Mouse (Mus musculus): ENCODE measurements around the gene Ankzf1.

The Ankzf1 gene

DNA sequence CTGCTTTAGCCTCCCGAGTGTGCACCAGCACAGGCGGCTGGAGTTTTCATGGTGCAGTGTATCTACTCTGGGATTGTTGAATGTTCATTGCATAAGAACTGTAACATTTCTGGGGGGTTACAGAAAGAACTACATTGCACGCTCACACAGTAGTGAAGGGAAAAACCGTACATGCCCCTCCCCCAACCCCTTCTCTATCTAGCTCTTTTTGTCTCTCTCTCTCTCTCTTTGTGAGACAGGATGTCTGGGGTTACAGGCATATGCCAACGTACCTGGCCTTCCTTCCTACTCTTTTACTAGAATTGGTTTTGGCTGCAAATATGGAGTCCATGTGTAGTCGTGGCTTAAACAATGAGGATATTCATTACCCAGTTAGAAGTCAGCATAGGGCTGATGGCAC is 31.0 kb downstream of the Ankzf1 start:
- in situ Hi-C loops (cut with MboI; ENCODE audit: unreplicated experiment in 2 of 2), result no loop called here

DNA sequence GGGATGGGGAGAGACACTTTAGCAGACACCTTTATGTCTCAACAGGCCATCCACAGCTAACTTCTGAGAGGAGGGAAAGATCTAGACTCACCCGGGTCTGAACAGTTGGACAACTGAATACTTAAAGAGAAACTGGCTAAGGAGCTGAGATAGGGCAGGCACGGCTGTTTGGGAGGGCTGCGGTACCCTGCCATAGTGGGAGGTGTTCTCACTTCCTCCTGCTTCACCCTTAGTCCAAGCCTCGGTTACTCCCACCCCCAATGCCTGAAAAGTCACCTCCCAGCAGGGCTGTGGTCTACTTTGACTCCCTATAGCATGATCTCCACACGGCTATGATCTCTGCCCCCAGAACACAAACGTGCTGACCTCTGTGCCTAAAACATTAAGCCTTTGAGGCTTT is 31.6 kb downstream of the Ankzf1 start:
- in situ Hi-C loops (cut with MboI; ENCODE audit: unreplicated experiment in 2 of 2), result no loop called here

DNA sequence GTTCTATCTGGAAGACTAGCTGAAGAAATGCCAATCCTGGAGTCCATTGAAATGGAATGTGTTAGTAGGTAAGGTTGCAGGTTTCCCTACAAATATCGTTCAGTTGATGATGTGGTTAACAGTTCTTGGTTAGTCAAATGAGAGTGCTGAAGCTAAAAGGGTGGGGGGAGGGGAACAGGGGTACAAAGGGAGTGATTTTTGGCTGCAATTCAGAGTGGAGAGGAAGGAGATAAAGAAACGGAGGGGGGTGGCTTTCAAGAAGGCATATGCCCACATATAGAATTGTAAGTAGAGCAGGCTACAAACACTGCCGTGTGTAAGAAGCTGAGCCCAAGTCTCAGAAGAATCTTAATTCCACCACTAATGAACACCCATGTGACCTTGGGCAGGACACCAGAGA is 33.5 kb downstream of the Ankzf1 start:
- in situ Hi-C loops (cut with MboI; ENCODE audit: unreplicated experiment in 2 of 2), result loop anchor here in 1 of 2 experiments (25.0 kb wide), 1 partner anchor 438 kb away; the partner anchor contains the start of gene Wnt10a

DNA sequence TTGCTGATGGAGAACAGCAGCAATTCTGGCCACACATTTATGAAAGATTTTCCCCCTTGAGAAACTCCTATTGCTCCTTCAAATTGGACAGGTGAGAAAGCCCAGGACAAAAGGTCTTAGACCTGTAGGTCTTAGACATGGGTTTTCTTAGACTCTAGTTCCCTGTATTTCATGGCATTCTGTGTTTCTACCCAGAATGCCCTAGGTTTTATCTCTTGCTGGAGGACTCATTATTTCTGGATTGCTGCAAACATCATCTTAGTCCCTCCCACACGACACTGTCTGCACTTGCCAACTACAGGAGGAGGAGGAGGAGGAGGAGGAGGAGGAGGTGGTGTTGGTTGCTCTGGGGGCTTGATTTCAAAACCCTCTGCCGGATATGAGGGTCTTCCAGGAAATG is 34.2 kb downstream of the Ankzf1 start:
- in situ Hi-C loops (cut with MboI; ENCODE audit: unreplicated experiment in 2 of 2), result loop anchor here in 1 of 2 experiments (25.0 kb wide), 1 partner anchor 439 kb away; the partner anchor contains the start of gene Wnt10a

DNA sequence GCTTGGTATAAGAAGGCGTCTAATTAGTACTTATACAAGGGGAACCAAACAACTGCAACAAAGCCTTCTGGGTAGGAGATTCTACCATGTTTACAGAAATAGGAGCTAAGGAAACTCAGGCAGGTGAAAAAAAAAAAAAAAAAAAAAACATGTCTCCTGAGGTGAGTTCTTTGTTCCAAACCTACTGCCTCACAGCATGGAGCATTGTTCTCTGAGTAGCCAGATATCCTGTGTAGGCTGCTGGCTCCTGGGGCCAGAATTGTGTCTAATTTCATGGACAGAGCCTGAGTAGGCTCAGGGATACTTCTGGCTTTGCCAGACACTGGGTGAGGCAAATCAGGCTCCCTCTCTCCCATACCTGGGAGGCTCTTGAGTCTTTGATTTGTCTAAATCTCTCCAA is 35.7 kb downstream of the Ankzf1 start:
- in situ Hi-C loops (cut with MboI; ENCODE audit: unreplicated experiment in 2 of 2), result loop anchor here in 1 of 2 experiments (25.0 kb wide), 1 partner anchor 440 kb away; the partner anchor contains the start of gene Wnt10a

DNA sequence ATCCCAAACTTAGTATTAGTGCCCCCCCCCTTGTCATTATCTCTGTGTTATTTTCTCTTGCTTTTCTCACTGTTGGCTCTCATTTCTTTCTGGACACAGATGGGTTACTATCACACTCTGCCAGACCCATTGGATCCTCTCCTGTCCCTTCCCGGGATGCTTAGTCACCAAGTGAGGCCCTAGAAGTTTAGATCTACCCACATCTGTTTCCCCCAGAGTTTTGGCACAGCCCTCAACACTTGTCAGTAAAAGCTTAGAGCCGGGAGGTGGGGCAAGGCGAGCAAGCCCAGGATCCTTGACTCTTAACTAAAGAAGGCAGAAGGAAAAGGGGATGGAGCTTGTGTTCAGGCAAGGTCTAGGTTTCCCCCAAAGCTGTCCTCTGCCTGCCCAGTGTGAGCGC is 37.2 kb downstream of the Ankzf1 start:
- in situ Hi-C loops (cut with MboI; ENCODE audit: unreplicated experiment in 2 of 2), result loop anchor here in 1 of 2 experiments (25.0 kb wide), 1 partner anchor 442 kb away; the partner anchor contains the start of gene Wnt10a

DNA sequence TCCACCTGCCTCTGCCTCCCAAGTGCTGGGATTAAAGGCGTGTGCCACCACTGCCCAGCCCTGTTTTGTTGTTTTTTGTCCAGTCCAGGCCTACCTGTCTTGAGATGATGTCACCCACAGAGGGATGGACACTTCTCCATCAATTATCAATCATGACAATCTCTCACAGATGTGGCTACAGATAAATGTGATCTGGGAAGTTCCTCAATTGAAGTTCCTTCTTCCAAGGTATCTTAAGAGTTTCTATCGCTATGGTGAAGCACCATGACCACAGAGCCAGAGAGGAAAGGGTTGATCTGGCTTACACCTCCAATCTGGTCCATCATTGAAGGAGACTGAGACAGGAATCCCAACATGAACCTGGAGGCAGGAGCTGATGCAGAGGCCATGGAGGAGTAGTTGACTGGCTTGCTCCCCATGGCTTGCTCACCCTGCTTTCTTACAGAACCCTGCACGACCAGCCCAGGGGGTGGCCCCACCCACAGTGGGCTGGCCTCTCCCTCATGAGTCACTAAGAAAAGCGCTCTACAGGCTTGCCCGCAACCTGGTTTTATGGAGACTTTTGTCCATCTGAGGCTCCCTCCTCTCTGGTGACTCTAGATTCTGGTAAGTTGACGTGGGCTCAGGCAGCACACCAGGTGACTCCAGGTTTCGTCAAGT is 38.5 kb downstream of the Ankzf1 start:
- in situ Hi-C loops (cut with MboI; ENCODE audit: unreplicated experiment in 2 of 2), result loop anchor here in 1 of 2 experiments (25.0 kb wide), 1 partner anchor 443 kb away; the partner anchor contains the start of gene Wnt10a

DNA sequence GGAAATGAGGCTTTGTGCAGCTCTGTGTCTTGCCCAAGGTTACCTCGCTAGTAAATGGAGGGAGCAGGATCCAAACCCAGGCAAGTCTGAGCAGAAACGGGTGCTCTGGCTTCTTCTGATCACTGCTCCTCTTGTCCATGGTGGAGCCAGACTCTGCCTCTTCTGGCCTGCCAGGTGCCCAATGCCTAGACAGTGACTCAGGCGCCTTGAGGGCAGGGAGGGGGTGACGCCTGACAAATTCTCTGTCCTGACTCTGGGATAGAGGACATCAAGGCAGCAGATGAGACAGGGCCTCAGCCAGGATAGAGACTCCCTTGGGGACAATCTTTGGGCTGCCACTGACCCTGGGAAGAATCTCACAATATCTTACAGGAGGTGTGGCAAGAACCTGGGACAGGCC is 39.3 kb downstream of the Ankzf1 start:
- in situ Hi-C loops (cut with MboI; ENCODE audit: unreplicated experiment in 2 of 2), result loop anchor here in 1 of 2 experiments (25.0 kb wide), 1 partner anchor 444 kb away; the partner anchor contains the start of gene Wnt10a

DNA sequence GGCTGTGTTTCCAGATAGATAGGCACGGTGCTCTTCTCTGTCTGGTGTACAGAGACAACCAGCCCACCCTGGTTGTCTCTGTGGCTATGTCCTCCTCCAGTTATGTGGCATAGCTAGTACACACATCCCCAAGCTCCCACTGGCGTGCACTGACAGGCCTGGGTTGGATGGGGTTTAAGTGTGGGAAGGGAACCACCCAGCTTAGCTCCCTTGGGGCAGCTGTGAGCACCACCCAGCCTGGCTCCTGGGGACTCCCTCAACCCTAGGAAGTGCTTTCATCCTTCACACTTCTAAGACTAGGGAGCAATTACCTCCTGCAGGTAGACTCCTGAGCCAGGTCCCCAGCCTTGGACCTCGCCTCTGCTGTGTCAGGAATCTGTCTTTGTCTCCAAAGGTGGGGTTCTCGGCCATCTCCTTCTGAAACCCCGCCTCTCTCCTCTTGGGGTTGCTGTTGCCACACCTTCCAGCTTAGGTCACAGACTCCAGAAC is 39.8 kb downstream of the Ankzf1 start, which contains the start of gene A630095N17Rik:
A630095N17Rik (minus strand) TSS at position 439 of the 489 bp plus-strand sequence.
- in situ Hi-C loops (cut with MboI; ENCODE audit: unreplicated experiment in 2 of 2), result loop anchor here in 1 of 2 experiments (25.0 kb wide), 1 partner anchor 444 kb away; the partner anchor contains the start of gene Wnt10a

DNA sequence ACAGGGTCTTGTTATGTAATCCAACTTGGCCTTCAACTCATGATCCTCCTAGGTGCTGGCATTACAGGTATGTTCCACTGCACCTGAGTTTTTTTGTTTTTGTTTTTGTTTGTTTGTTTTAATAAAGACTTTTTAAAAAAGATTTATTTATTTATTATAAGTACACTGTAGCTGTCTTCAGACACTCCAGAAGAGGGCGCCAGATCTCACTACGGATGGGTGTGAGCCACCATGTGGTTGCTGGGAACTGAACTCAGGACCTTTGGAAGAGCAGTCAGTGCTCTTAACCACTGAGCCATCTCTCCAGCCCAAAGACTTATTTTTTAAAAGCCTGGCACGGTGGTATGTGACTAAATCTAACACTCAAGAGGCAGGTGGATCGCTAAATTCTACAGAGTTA is 40.5 kb downstream of the Ankzf1 start:
- in situ Hi-C loops (cut with MboI; ENCODE audit: unreplicated experiment in 2 of 2), result loop anchor here in 1 of 2 experiments (25.0 kb wide), 1 partner anchor 445 kb away; the partner anchor contains the start of gene Wnt10a

DNA sequence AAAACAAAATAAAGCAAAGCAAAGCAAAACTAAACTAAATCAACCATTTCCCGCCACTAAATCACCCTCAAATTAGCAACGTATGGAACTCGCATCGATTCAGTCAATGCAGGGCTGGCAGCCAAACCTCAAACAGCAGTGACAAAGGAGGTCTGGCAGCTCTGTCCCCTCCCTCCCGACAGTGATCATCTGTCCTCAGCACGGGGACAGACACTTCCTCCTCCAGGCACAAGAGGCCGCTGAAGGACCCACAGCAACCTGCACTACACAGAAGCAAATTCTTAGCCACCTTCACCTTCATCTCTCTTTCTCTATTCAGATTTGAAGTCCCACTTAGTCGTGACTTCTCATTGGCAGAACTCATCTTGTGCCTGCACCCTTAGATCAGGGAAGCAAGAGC is 42.7 kb downstream of the Ankzf1 start:
- in situ Hi-C loops (cut with MboI; ENCODE audit: unreplicated experiment in 2 of 2), result loop anchor here in 1 of 2 experiments (25.0 kb wide), 1 partner anchor 447 kb away; the partner anchor contains the start of gene Wnt10a

DNA sequence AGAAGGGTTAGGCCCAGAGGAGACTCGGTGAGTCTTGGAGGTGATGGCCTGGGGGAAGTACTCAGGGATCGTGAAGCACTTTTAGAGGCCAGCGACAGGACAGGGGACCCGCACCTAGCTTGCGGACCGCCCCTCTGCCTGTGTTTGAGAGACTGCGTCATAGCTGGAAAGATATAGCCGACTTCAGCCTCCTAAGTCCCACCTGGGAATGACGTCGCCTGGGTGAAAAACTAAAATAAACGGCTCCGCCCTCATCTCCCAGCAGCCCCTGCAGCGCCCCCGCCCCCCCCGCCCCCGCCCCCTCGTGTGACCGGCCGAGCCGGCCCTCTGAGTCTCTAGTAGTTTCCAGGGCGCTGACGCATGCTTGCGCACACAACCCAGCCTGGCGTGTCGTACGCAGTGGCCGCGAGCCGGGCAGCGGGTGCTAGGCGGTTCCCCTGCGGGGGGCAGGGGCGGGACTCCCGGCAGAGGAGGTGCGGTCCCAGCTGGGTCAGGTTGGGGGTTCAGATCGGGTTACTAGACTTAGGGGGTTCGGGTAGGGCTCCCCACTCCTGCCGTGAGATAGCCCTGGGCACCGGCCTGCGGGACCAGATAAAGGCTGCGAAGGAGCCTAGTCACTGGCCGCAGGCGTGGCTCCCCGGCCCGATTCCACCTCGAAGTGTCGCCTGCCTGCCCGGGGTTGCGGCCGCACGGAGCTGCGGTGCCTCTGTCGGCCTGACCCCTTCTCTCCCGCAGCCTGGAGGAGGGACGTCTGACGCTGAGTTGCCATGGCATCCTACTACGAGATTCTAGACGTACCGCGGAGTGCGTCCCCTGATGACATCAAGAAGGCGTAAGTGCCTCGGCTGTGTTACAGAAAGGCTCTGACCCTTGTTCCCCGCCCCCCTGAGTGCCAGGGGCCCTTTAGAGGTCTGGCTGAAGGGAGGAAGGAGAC is 44.4 kb downstream of the Ankzf1 start, which contains the start of gene Dnajb2:
Dnajb2 (plus strand) TSS at position 290 of the 934 bp plus-strand sequence.
- in situ Hi-C loops (cut with MboI; ENCODE audit: unreplicated experiment in 2 of 2), result loop anchor here in 1 of 2 experiments (25.0 kb wide), 1 partner anchor 449 kb away; the partner anchor contains the start of gene Wnt10a

DNA sequence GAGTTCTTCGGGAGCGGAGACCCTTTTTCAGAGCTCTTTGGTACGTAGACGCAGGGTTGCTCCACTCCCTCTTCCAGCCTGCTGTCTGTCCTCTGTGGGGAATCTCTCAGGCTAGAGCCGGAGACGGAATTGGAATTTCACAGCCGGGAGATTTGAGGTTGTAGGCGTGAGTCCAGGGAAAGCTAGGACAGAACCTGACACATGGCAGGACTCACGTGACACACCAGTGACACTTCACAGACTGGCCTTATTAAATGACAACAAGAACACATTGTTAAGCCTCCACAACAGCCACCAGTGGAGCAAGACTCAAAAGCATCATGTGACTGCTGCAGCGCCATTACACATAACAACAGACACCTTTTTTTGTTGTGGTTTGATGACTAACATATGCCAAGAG is 47.6 kb downstream of the Ankzf1 start:
- in situ Hi-C loops (cut with MboI; ENCODE audit: unreplicated experiment in 2 of 2), result loop anchor here in 1 of 2 experiments (25.0 kb wide), 1 partner anchor 452 kb away; the partner anchor contains the start of gene Wnt10a

DNA sequence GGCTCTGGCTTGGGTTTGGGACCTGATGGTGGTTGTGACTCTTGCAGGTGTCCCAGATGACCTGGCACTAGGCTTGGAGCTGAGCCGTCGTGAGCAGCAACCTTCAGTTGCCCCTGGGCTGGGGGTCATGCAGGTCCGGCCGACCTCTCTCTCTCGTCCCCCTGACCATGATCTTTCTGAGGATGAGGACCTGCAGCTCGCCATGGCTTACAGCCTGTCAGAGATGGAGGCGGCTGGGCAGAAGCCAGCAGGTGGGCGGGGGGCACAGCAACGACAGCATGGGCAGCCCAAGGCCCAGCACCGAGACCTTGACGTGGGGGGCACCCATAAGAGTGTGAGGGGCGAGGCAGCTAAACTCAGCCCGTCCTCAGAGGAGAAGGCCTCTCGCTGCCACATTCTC is 51.5 kb downstream of the Ankzf1 start:
- in situ Hi-C loops (cut with MboI; ENCODE audit: unreplicated experiment in 2 of 2), result loop anchor here in 1 of 2 experiments (25.0 kb wide), 1 partner anchor 456 kb away; the partner anchor contains the start of gene Wnt10a

DNA sequence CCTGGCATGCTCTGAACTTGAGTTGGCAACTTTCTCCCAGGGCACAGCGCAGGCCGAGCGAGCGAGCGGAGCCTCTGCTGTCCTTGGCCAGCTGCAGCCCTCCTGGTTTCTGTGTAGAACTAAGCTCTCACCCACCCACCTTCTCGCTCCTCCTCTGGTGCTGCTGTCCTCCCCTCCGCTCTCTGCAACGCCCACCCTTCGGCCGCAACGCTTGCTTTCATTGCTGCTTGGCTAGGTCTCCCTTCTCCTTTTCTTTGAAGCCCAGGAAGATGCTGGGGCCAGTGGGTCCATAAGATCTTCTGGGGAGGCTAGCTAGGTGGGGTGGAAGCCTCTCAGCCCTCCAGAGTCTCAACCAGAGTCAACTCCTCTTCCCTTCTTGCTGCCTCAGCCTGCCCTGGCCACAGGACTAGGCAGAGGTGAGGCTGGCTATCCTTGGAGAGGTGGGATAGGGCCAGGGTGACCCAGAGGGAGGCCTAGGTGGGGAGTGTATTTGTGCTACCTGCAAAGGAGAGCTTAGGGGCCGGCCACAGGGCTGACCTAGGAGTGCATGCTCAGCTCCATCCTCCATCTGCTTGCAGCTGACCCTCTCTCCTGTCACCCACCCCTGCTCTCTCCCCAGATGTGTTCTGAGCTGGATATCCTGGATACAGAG is 52.4 kb downstream of the Ankzf1 start:
- in situ Hi-C loops (cut with MboI; ENCODE audit: unreplicated experiment in 2 of 2), result loop anchor here in 1 of 2 experiments (25.0 kb wide), 1 partner anchor 457 kb away; the partner anchor contains the start of gene Wnt10a

DNA sequence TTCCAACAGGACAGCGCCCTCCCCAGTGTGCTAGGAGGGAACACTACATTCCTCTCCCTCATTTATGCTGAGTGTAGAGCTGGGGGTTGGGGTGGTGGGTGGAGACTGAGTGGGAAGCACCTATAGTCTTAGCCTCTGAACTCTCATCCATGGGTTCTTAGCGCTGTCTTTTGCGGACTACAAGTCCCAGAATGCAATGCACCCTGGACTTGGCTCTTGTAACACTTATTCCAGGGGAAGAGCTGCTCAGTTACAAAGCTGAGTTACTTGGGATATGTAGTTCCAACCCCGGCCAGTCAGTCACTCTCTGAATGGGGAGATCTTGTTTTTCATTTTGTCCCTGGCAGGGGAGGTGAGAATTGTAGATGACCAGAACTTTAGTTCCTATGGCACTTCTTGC is 52.9 kb downstream of the Ankzf1 start:
- in situ Hi-C loops (cut with MboI; ENCODE audit: unreplicated experiment in 2 of 2), result loop anchor here in 1 of 2 experiments (25.0 kb wide), 1 partner anchor 458 kb away; the partner anchor contains the start of gene Wnt10a

DNA sequence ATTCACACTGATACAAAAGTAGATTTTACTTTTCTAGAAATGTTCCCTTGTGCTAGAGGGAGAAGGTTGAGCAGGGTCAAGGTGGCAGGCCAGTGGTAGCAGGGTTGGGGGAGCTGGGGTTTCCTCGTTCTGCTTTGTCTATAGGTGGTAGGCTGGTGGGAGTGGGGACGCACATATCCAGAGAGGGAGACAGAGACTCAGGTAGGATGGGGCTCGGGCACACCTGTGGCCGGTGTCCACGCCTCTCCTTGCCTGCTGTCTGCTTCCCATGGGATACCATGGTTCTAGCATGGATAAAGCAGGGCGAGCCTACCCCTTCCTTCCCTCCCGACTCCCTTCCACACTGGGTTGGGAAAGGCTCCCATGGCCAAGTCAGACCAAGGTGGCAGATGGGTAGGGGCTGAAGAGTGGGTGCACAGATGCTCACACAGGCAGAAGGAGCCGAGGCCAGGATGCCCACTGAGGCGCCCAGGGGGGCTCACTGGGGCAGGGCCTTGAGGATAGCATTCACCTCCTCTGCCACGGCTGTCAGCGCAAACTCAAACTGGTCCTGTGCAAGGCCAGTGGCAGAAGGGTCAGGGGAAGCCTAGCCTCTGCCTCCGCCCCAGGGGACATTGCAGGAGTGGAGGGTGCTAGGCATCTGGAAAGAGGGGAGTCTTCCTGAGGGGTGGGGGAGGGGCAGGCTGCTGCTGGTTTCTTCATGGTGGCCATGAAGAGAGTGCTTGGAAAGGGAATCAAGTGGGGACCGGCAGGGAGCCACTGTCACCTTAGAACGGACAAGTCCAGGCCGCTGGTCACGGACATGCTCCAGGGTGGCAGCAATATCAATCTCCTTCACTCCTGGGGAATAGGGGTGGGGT is 55.4 kb downstream of the Ankzf1 start:
- in situ Hi-C loops (cut with MboI; ENCODE audit: unreplicated experiment in 2 of 2), result loop anchor here in 1 of 2 experiments (25.0 kb wide), 1 partner anchor 460 kb away; the partner anchor contains the start of gene Wnt10a

DNA sequence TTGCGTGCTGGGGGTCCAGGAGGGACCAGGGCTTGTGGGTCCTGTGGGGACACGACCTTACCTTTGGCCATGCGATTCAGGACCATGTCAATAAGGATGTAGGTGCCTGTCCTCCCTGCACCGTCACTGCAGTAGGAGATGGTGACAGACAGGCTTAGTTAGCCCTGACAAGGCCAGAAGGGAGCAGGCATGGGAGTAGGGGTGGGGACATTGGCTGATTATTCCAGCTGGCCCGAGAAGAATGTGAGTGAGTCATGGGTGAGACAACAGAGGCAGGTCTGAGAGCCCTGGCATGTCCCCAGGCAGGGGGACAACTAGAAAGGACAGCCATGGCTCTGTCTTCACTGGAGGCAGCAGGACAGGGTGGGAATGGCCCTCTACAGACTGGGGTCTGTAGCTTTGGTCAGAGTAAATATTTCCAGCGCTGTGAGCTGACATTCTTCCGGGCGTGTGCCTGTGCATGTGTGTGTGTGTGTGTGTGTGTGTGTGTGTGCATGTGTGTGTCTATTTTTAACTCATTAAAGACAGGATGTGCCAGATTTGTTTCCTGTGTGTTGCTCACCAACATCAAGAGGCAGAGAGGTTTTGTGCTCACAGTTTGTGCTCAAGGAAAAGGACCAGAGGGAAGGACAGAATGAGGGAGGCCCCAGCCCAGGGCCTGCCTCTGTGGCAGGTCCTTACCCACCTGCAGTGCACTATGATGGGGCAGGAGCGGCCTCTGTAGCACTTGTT is 56.3 kb downstream of the Ankzf1 start:
- in situ Hi-C loops (cut with MboI; ENCODE audit: unreplicated experiment in 2 of 2), result loop anchor here in 1 of 2 experiments (25.0 kb wide), 1 partner anchor 461 kb away; the partner anchor contains the start of gene Wnt10a
